Mouse (Mus musculus): Measurements from ENCODE around the gene Gpr139.

- TF ChIP-seq SMC3 (IDR thresholded peaks at IDR 0.05; ENCODE audit: low read depth, low read length) (no peak), GATA1 (IDR thresholded peaks at IDR 0.05; ENCODE audit: low read depth, low read length) (no peak), POLR2A (IDR thresholded peaks at IDR 0.05; ENCODE audit: control insufficient read depth in 1 of 2, insufficient read depth in 1 of 2, low read depth in 1 of 2, low read length in 2 of 2, poor library complexity in 1 of 2) (no peak), CHD2 (IDR thresholded peaks at IDR 0.05; ENCODE audit: low read length) (no peak), CTCF (IDR thresholded peaks at IDR 0.05 in 2 of 3, conservative IDR thresholded peaks at IDR 0.05 in 1 of 3; ENCODE audit: control insufficient read depth in 1 of 3, insufficient read depth in 1 of 3, low read depth in 2 of 3, low read length in 3 of 3, poor library complexity in 1 of 3, severe bottlenecking in 1 of 3) (no peak), TBP (IDR thresholded peaks at IDR 0.05; ENCODE audit: low read depth, low read length) (no peak), ETS1 (IDR thresholded peaks at IDR 0.05; ENCODE audit: low read depth, low read length) (no peak)
Measured at GRCm38 (mm10) chr7:119160015-119160414, 24.4 kb downstream of the Gpr139 start.

Data from MEL (cell line).